In the genomic region with DNA sequence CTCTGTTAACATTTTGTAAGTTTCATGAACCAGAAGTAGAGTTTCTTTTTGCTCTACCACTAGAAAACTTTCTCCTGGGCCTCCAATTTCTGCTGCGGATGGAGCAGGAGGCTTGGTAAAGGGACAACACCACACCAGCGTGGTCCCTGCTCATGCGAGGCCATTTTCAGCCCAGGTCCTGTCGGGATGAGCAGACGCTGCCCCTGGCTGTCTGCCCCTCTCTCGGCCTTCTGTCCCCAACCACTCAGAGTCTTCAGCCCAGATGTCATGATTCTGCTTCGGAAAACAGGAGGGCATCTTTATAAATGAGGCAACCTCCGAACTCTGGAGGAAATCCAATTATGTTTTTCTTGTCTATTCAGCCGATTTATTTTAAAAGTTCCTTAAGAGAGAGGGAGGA, we compare ENCODE assay signal across 26 mouse cellular contexts.
A peak's percentile ranks its signal among the peaks of the same experiment; 100 is the strongest.
DNase-seq lines count a peak whose midpoint lies in the region; ATAC-seq and TF ChIP-seq lines count a peak whose summit lies in the region.
"Had no signal": no experiment of that assay in that cellular context is flagged by ENCODE, and none has a peak within 500 bp of the region (broad histone marks: within the 10 kb centered on the region; RNA-seq: fewer than 3 reads in every experiment).

No protein-coding gene starts in this region.

- no peak for ATAC-seq in cerebellum, adult (ENCODE audit: insufficient number of reproducible peaks, low FRiP score, low TSS enrichment)
- ATAC-seq: activated CD4-positive, CD25-positive, alpha-beta regulatory T cell, adult 4 months; forebrain, embryonic 15.5 days; intestine, embryonic 15.5 days had no signal

- peak; percentile 73 to 81 for DNase-seq in cerebellum, postnatal 10 days
- peak; percentile 57 for DNase-seq in left cerebral cortex, postnatal 4 days
- DNase-seq in left cerebral cortex, postnatal 25 days (ENCODE audit: low spot score in 2 of 2): no peak
- no peak for DNase-seq in heart, postnatal 25 days (ENCODE audit: low spot score)
- DNase-seq: adrenal gland, adult 8-10 months; adrenal gland, postnatal 25 days; cerebellum, adult 11-12 months; cerebellum, adult 8-10 months; cerebellum, postnatal 25 days; embryo, embryonic 11 days; gastrocnemius, postnatal 25 days; heart, adult 18-20 months; heart, postnatal 10 days; heart, postnatal 4 days had no signal

- H3K27ac ChIP-seq in bone marrow macrophage, adult 2 months (ENCODE audit: insufficient read depth, low read depth, low read length): peak overlapping the region; percentile 58
- H3K27ac ChIP-seq: embryonic facial prominence, embryonic 10.5 days; embryonic facial prominence, embryonic 13.5 days; forebrain, embryonic 12.5 days; forebrain, embryonic 15.5 days; heart, embryonic 15.5 days; hindbrain, embryonic 15.5 days; intestine, embryonic 15.5 days had no signal

- TF ChIP-seq POLR2A in bone marrow macrophage, adult 2 months (IDR thresholded peaks at IDR 0.05; ENCODE audit: borderline replicate concordance, low read depth, low read length): no peak

- H3K4me1 ChIP-seq in bone marrow macrophage, adult 2 months (ENCODE audit: control insufficient read depth, insufficient read depth, low read length): peaks cover 31% of the 10 kb centered on the region
- H3K4me1 ChIP-seq: embryonic facial prominence, embryonic 13.5 days; forebrain, embryonic 15.5 days; heart, embryonic 12.5 days; heart, embryonic 15.5 days; hindbrain, embryonic 15.5 days; intestine, embryonic 15.5 days had no signal

- no peak for TF ChIP-seq CTCF in bone marrow macrophage, adult 2 months (IDR thresholded peaks at IDR 0.05; ENCODE audit: low read depth, low read length)

- no peak overlapping the region for H3K4me3 ChIP-seq in bone marrow macrophage, adult 2 months (ENCODE audit: insufficient read depth, low read length)
- H3K4me3 ChIP-seq: embryonic facial prominence, embryonic 10.5 days; embryonic facial prominence, embryonic 13.5 days; erythroblast, embryonic 14.5 days; forebrain, embryonic 12.5 days; forebrain, embryonic 15.5 days; heart, embryonic 12.5 days; heart, embryonic 15.5 days; hindbrain, embryonic 15.5 days; intestine, embryonic 15.5 days had no signal

- intact Hi-C loops in left cerebral cortex, postnatal 4 days (cut with DNase I): no loop called here
- intact Hi-C loops in left cerebral cortex, postnatal 25 days (cut with DNase I): no loop called here
- intact Hi-C loops in heart, postnatal 25 days (cut with DNase I): no loop called here

Comparison
In these comparisons a context has a peak if more than half of its experiments do, and no peak if none do; other contexts are left out.
1. DNase-seq: peak in cerebellum, postnatal 10 days (2 of 2) and left cerebral cortex, postnatal 4 days (single experiment); none in left cerebral cortex, postnatal 25 days (0 of 2) and heart, postnatal 25 days (single experiment).